Mouse (Mus musculus): ENCODE data around the gene Slc4a5. TPM values are rescaled to one million over a fixed set of nuclear protein-coding genes. Genes with fewer than 3 reads are reported as not detected.
"Not testable (repeated sequence)": the region's sequence is repeated elsewhere in the genome, so short reads cannot be mapped to it uniquely, and the experiment has no call there.

Gene Slc4a5
- polyA plus RNA-seq, 1 experiment from 2014 or later = 0.30 TPM

- no peak overlapping the region for H3K4me3 ChIP-seq (replicated peaks; ENCODE audit: low read length)
- H3K9ac ChIP-seq (ENCODE audit: low read length) = 0 out of 2 replicates have a peak overlapping the region, but pooled peaks have one; percentile 21
- peaks cover 11% of the 10 kb centered on the region for H3K4me1 ChIP-seq (ENCODE audit: control insufficient read depth, insufficient read depth, low read length)
- 57% methylated on average over 8 of the region's 8 CpGs for WGBS
- peak overlapping the region; percentile 19; the same call in 1 of the 2 replicates for H3K27ac ChIP-seq (ENCODE audit: low read length)
- H3K36me3 ChIP-seq (ENCODE audit: control insufficient read depth, insufficient read depth, low read length) = no peaks in the 10 kb centered on the region
- peak overlapping the region; percentile 21; the same call in 1 of the 2 replicates for H3K4me2 ChIP-seq (ENCODE audit: low read depth, low read length)
- no peaks in the 10 kb centered on the region for H3K9me3 ChIP-seq (replicated peaks; ENCODE audit: control insufficient read depth, low read length)
- H3K27me3 ChIP-seq (ENCODE audit: control insufficient read depth, insufficient read depth, low read length) = no peaks in the 10 kb centered on the region
- ATAC-seq (ENCODE audit: insufficient read depth, low FRiP score) = no peak
Measured at GRCm38 (mm10) chr6:83323652-83324419, 104.2 kb downstream of the Slc4a5 start.

GRCm38 (mm10) chr6:83325525-83326393 lies 106.1 kb downstream of the Slc4a5 start, which contains the start of the genes Mthfd2 and Mob1a:
Mthfd2 (minus strand) TSS chr6:83325908.
Mob1a (plus strand) TSS chr6:83326016.
- H3K27ac ChIP-seq (ENCODE audit: low read length) = peak within 1 kb of the TSS; percentile 96
- peak within 1 kb of the TSS; percentile 58 for H3K4me2 ChIP-seq (ENCODE audit: low read depth, low read length)
- ATAC-seq (ENCODE audit: insufficient read depth, low FRiP score) = peak; percentile 97
- no peaks in the 10 kb centered on the region for H3K27me3 ChIP-seq (ENCODE audit: control insufficient read depth, insufficient read depth, low read length)
- H3K9me3 ChIP-seq (replicated peaks; ENCODE audit: control insufficient read depth, low read length) = no peaks in the 10 kb centered on the region
- H3K4me3 ChIP-seq (replicated peaks; ENCODE audit: low read length) = peak within 1 kb of the TSS; percentile 73
- WGBS = 1% methylated on average over 65 of the region's 65 CpGs
- H3K36me3 ChIP-seq (ENCODE audit: control insufficient read depth, insufficient read depth, low read length) = peaks cover 5% of the 10 kb centered on the region; the same call in 1 of the 2 replicates
- H3K4me1 ChIP-seq (ENCODE audit: control insufficient read depth, insufficient read depth, low read length) = peaks cover 11% of the 10 kb centered on the region
- H3K9ac ChIP-seq (ENCODE audit: low read length) = peak within 1 kb of the TSS; percentile 93

- peaks cover 5% of the 10 kb centered on the region; the same call in 1 of the 2 replicates for H3K36me3 ChIP-seq (ENCODE audit: control insufficient read depth, insufficient read depth, low read length)
- peak overlapping the region; percentile 96 for H3K27ac ChIP-seq (ENCODE audit: low read length)
- WGBS = 2% methylated on average over 6 of the region's 6 CpGs
- peak overlapping the region; percentile 93 for H3K9ac ChIP-seq (ENCODE audit: low read length)
- H3K27me3 ChIP-seq (ENCODE audit: control insufficient read depth, insufficient read depth, low read length) = no peaks in the 10 kb centered on the region
- peak overlapping the region; percentile 73 for H3K4me3 ChIP-seq (replicated peaks; ENCODE audit: low read length)
- ATAC-seq (ENCODE audit: insufficient read depth, low FRiP score) = peak; percentile 26; the same call in 1 of the 2 replicates
- H3K4me1 ChIP-seq (ENCODE audit: control insufficient read depth, insufficient read depth, low read length) = peaks cover 11% of the 10 kb centered on the region
- no peaks in the 10 kb centered on the region for H3K9me3 ChIP-seq (replicated peaks; ENCODE audit: control insufficient read depth, low read length)
- peak overlapping the region; percentile 58 for H3K4me2 ChIP-seq (ENCODE audit: low read depth, low read length)
Measured at GRCm38 (mm10) chr6:83326394-83326736, 106.7 kb downstream of the Slc4a5 start.

GRCm38 (mm10) chr6:83326761-83327160 lies 107.1 kb downstream of the Slc4a5 start:
- no peak for ATAC-seq (ENCODE audit: insufficient read depth, low FRiP score)

DNA sequence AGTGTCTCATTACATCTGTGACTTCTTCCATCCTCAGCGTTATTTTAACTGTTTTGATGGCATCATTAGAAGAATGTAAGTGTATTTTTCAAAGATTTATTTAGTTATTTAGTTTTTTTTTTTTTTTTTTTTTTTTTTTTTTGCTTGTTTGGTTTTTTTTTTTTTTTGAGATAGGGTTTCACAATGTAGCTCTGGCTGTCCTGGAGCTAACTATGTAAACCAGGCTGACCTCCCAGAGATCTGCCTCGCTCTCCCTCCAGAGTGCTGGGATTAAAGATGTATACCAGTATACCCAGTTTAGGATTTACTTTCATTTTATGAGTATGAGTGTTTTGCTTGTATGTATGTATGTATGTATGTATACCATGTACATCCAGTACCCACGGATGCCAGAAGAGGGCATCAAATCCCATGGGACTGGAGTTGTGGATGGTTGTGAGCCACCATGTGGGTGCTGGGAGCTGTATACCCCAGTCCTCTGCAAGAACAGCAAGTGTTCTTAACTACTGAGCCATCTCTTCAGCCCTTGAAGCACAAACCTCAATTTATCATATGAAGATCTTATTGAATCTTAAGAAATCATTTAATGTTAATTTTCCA lies 108.1 kb downstream of the Slc4a5 start:
- H3K36me3 ChIP-seq (ENCODE audit: control insufficient read depth, insufficient read depth, low read length) = peaks cover 5% of the 10 kb centered on the region; the same call in 1 of the 2 replicates
- 93% methylated on average over 3 of the region's 3 CpGs for WGBS
- peaks cover 11% of the 10 kb centered on the region for H3K4me1 ChIP-seq (ENCODE audit: control insufficient read depth, insufficient read depth, low read length)
- H3K4me3 ChIP-seq (replicated peaks; ENCODE audit: low read length) = no peak overlapping the region
- no peak overlapping the region for H3K27ac ChIP-seq (ENCODE audit: low read length)
- no peaks in the 10 kb centered on the region for H3K27me3 ChIP-seq (ENCODE audit: control insufficient read depth, insufficient read depth, low read length)
- no peak for ATAC-seq (ENCODE audit: insufficient read depth, low FRiP score)
- no peak overlapping the region for H3K9ac ChIP-seq (ENCODE audit: low read length)
- no peak overlapping the region for H3K4me2 ChIP-seq (ENCODE audit: low read depth, low read length)
- no peaks in the 10 kb centered on the region for H3K9me3 ChIP-seq (replicated peaks; ENCODE audit: control insufficient read depth, low read length)

More at GRCm38 (mm10) chr6:83326761-83327160, 107.1 kb downstream of the Slc4a5 start:
- H3K27me3 ChIP-seq (ENCODE audit: control insufficient read depth, insufficient read depth, low read length) = no peaks in the 10 kb centered on the region
- peak overlapping the region; percentile 73 for H3K4me3 ChIP-seq (replicated peaks; ENCODE audit: low read length)
- no peaks in the 10 kb centered on the region for H3K9me3 ChIP-seq (replicated peaks; ENCODE audit: control insufficient read depth, low read length)
- H3K4me2 ChIP-seq (ENCODE audit: low read depth, low read length) = peak overlapping the region; percentile 58
- WGBS = 44% methylated on average over 6 of the region's 6 CpGs
- H3K9ac ChIP-seq (ENCODE audit: low read length) = peak overlapping the region; percentile 93
- no peak overlapping the region for H3K27ac ChIP-seq (ENCODE audit: low read length)
- peaks cover 11% of the 10 kb centered on the region for H3K4me1 ChIP-seq (ENCODE audit: control insufficient read depth, insufficient read depth, low read length)
- H3K36me3 ChIP-seq (ENCODE audit: control insufficient read depth, insufficient read depth, low read length) = peaks cover 5% of the 10 kb centered on the region; the same call in 1 of the 2 replicates

DNA sequence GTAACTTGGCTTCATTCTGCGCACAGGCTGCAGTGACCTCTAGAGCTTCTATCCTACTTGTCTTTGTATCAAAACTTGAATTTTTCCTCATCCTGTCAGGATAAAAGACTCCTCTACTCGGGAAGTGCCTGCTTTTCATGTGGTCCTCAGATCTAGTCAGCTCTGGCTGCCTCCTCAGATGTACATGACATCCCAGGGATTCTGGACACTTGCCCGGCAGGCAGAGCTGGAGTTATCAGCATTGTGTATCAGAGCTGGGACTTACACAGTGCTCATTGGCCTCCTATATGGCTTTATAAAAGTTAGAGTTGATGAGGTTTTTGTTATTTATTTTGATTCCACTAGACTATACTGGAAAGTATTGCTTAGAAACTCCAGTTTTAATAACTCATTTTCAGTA lies 121.8 kb downstream of the Slc4a5 start:
- no peaks in the 10 kb centered on the region for H3K9me3 ChIP-seq (replicated peaks; ENCODE audit: control insufficient read depth, low read length)
- H3K36me3 ChIP-seq (ENCODE audit: control insufficient read depth, insufficient read depth, low read length) = peaks cover 8% of the 10 kb centered on the region
- H3K4me2 ChIP-seq (ENCODE audit: low read depth, low read length) = no peak overlapping the region
- no peak overlapping the region for H3K4me3 ChIP-seq (replicated peaks; ENCODE audit: low read length)
- H3K4me1 ChIP-seq (ENCODE audit: control insufficient read depth, insufficient read depth, low read length) = no peaks in the 10 kb centered on the region
- WGBS = 76% methylated on average over 3 of the region's 3 CpGs
- H3K27me3 ChIP-seq (ENCODE audit: control insufficient read depth, insufficient read depth, low read length) = no peaks in the 10 kb centered on the region
- ATAC-seq (ENCODE audit: insufficient read depth, low FRiP score) = no peak
- H3K9ac ChIP-seq (ENCODE audit: low read length) = no peak overlapping the region
- no peak overlapping the region for H3K27ac ChIP-seq (ENCODE audit: low read length)

DNA sequence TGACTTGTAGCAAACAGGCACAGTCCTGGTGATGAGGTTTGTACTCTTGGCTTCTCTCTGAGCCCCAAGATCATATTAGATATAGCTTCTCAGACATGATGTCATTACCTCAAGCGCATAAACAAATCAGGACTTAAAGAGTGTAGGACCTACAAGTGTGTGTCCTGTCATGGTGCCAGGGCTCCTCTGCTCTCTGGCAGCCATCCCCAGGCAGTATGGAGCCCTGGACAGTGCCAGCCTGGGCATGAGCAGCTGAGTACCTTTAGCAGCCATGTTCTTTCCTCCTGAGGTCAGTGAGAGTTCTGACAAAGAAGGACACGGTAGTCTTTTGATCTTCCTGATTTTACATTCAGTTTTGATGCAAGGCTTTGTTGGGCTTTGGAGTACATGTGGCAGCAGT lies 123.3 kb downstream of the Slc4a5 start:
- Histone ChIP-seq H3K9me3 (replicated peaks; ENCODE audit: control insufficient read depth, low read length) (no peaks in the 10 kb centered on the region), H3K27me3 (ENCODE audit: control insufficient read depth, insufficient read depth, low read length) (no peaks in the 10 kb centered on the region), H3K4me3 (replicated peaks; ENCODE audit: low read length) (no peak overlapping the region), H3K4me2 (ENCODE audit: low read depth, low read length) (no peak overlapping the region), H3K27ac (ENCODE audit: low read length) (no peak overlapping the region), H3K36me3 (ENCODE audit: control insufficient read depth, insufficient read depth, low read length) (peaks cover 5% of the 10 kb centered on the region), H3K4me1 (ENCODE audit: control insufficient read depth, insufficient read depth, low read length) (no peaks in the 10 kb centered on the region), H3K9ac (ENCODE audit: low read length) (no peak overlapping the region)
- no peak for ATAC-seq (ENCODE audit: insufficient read depth, low FRiP score)
- WGBS = 92% methylated on average over 2 of the region's 2 CpGs

DNA sequence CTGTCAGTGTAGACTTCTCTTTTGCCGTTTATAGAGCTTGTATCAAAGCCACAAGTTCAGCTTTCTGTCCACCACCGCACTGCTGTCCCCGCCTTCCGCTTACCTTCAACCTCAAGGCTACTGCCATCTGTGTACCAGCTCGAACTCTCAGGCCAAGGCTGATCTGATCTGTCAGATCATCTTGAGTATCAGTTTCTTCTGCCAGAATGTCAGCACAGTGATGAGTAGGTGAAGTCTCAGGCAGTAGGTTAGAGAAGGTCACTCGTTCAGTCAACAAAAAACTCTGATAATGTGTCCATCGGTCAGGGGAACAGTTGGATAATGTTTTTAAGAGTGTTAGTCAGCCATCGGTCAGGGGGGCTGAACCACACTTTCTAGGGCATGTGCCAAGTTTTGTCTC lies 125.7 kb downstream of the Slc4a5 start:
- WGBS = 83% methylated on average over 8 of the region's 8 CpGs
- not testable (repeated sequence) for H3K4me1 ChIP-seq (ENCODE audit: control insufficient read depth, insufficient read depth, low read length); H3K9me3 ChIP-seq (replicated peaks; ENCODE audit: control insufficient read depth, low read length)

More for the DNA sequence above, 125.7 kb downstream of the Slc4a5 start:
- H3K27ac ChIP-seq (ENCODE audit: low read length); H3K9ac ChIP-seq (ENCODE audit: low read length); H3K36me3 ChIP-seq (ENCODE audit: control insufficient read depth, insufficient read depth, low read length); ATAC-seq (ENCODE audit: insufficient read depth, low FRiP score); H3K4me2 ChIP-seq (ENCODE audit: low read depth, low read length); H3K4me3 ChIP-seq (replicated peaks; ENCODE audit: low read length); H3K27me3 ChIP-seq (ENCODE audit: control insufficient read depth, insufficient read depth, low read length): not testable (repeated sequence)

All from stomach, embryonic 16.5 days (tissue).